In genomic region chr9:59056281-59056680, GRCm38 (mm10) we compare ENCODE assay signal across 11 mouse cellular contexts. TPM values are rescaled to one million over a fixed set of nuclear protein-coding genes. Genes with fewer than 3 reads are reported as not detected.
A peak's percentile ranks its signal among the peaks of the same experiment; 100 is the strongest.
DNase-seq lines count a peak whose midpoint lies in the region; ATAC-seq and TF ChIP-seq lines count a peak whose summit lies in the region.
"Had no signal": no experiment of that assay in that cellular context is flagged by ENCODE, and none has a peak within 500 bp of the region (broad histone marks: within the 10 kb centered on the region; RNA-seq: fewer than 3 reads in every experiment).

No protein-coding gene starts in this region.

- H3K27ac ChIP-seq in gastrocnemius, adult 2 months, result peak overlapping the region; percentile 54
- no peak overlapping the region for H3K27ac ChIP-seq in heart, embryonic 14.5 days (replicated peaks in 1 of 2; ENCODE audit: control insufficient read depth in 1 of 2, insufficient read depth in 1 of 2, low read depth in 2 of 2, low read length in 2 of 2)
- H3K27ac ChIP-seq in lung, embryonic 16.5 days (ENCODE audit: low read length), result no peak overlapping the region; the same call in 1 of the 2 replicates
- H3K27ac ChIP-seq in stomach, postnatal 0 days (replicated peaks), result no peak overlapping the region
- H3K27ac ChIP-seq in forebrain, embryonic 11.5 days (ENCODE audit: low read depth, low read length), result no peak overlapping the region
- H3K27ac ChIP-seq: midbrain, embryonic 12.5 days; stomach, embryonic 15.5 days had no signal

- peak overlapping the region; percentile 11; the same call in 1 of the 2 replicates for H3K4me2 ChIP-seq in heart, embryonic 14.5 days (ENCODE audit: low read length)
- H3K4me2 ChIP-seq in lung, embryonic 16.5 days (ENCODE audit: low read depth, low read length), result peak overlapping the region; percentile 31; the same call in 1 of the 2 replicates
- H3K4me2 ChIP-seq in stomach, postnatal 0 days (replicated peaks; ENCODE audit: low read depth), result no peak overlapping the region
- no peak overlapping the region for H3K4me2 ChIP-seq in forebrain, embryonic 11.5 days (ENCODE audit: low read depth, low read length, severe bottlenecking)
- H3K4me2 ChIP-seq: midbrain, embryonic 12.5 days; stomach, embryonic 15.5 days had no signal

- TF ChIP-seq CTCF in gastrocnemius, adult 2 months (IDR thresholded peaks at IDR 0.05), result no peak
- no peak for TF ChIP-seq CTCF in stomach, postnatal 0 days (IDR thresholded peaks at IDR 0.05; ENCODE audit: low read depth)

- no peaks in the 10 kb centered on the region for H3K36me3 ChIP-seq in heart, embryonic 14.5 days (ENCODE audit: control insufficient read depth, insufficient read depth, low read length)
- no peaks in the 10 kb centered on the region for H3K36me3 ChIP-seq in lung, embryonic 16.5 days (ENCODE audit: control insufficient read depth, insufficient read depth, low read length)
- H3K36me3 ChIP-seq in stomach, postnatal 0 days (ENCODE audit: control insufficient read depth, insufficient read depth, low read length), result no peaks in the 10 kb centered on the region
- no peaks in the 10 kb centered on the region for H3K36me3 ChIP-seq in forebrain, embryonic 11.5 days (ENCODE audit: control insufficient read depth, insufficient read depth, low read length)
- H3K36me3 ChIP-seq: midbrain, embryonic 12.5 days; stomach, embryonic 15.5 days had no signal

- peaks cover 2 to 4% of the 10 kb centered on the region in 2 experiments; a peak in 2 of 4 replicates for H3K4me1 ChIP-seq in heart, embryonic 14.5 days (ENCODE audit: control insufficient read depth in 2 of 2, insufficient read depth in 2 of 2, low read length in 2 of 2)
- H3K4me1 ChIP-seq in lung, embryonic 16.5 days (replicated peaks; ENCODE audit: control insufficient read depth, insufficient read depth, low read length), result peaks cover 8% of the 10 kb centered on the region
- no peaks in the 10 kb centered on the region for H3K4me1 ChIP-seq in stomach, postnatal 0 days (replicated peaks; ENCODE audit: control insufficient read depth, insufficient read depth)
- H3K4me1 ChIP-seq in forebrain, embryonic 11.5 days (replicated peaks; ENCODE audit: control insufficient read depth, insufficient read depth, low read length), result no peaks in the 10 kb centered on the region
- H3K4me1 ChIP-seq: stomach, embryonic 15.5 days had no signal

- WGBS in heart, embryonic 14.5 days, result 67% methylated on average over 8 of the region's 8 CpGs
- WGBS in lung, embryonic 16.5 days, result 49% methylated on average over 8 of the region's 8 CpGs
- 71% methylated on average over 8 of the region's 8 CpGs for WGBS in stomach, postnatal 0 days
- WGBS in forebrain, embryonic 11.5 days, result 85% methylated on average over 8 of the region's 8 CpGs

- TF ChIP-seq EP300 in stomach, postnatal 0 days (optimal IDR thresholded peaks at IDR 0.05), result no peak

- intact Hi-C loops in gastrocnemius, adult 2 months (cut with DNase I), result no loop called here

- peak; percentile 25 for DNase-seq in gastrocnemius, adult 2 months
- DNase-seq in gastrocnemius, postnatal 4 days (ENCODE audit: low spot score in 2 of 2), result no peak
- DNase-seq in MN1 (ENCODE audit: low spot score), result peak; percentile 35
- DNase-seq in stomach, postnatal 0 days (ENCODE audit: low spot score), result no peak
- DNase-seq in forebrain, embryonic 11.5 days (ENCODE audit: low spot score), result no peak
- no peak for DNase-seq in layer of hippocampus, adult 9-10 months (ENCODE audit: low spot score)
- DNase-seq: B cell, adult 2 months had no signal

- ATAC-seq in heart, embryonic 14.5 days (ENCODE audit: insufficient number of reproducible peaks, insufficient read depth, low FRiP score, low read depth), result no peak
- ATAC-seq in lung, embryonic 16.5 days (ENCODE audit: low read depth), result peak; percentile 95
- ATAC-seq in stomach, postnatal 0 days (ENCODE audit: low FRiP score, low TSS enrichment), result no peak
- no peak for ATAC-seq in forebrain, embryonic 11.5 days (replicated peaks; ENCODE audit: low FRiP score)

- no peak overlapping the region for H3K9ac ChIP-seq in heart, embryonic 14.5 days (ENCODE audit: low read length)
- no peak overlapping the region for H3K9ac ChIP-seq in lung, embryonic 16.5 days (ENCODE audit: low read length)
- H3K9ac ChIP-seq in stomach, postnatal 0 days (ENCODE audit: low read length), result no peak overlapping the region
- no peak overlapping the region for H3K9ac ChIP-seq in forebrain, embryonic 11.5 days (ENCODE audit: low read length)
- H3K9ac ChIP-seq: midbrain, embryonic 12.5 days; stomach, embryonic 15.5 days had no signal

- H3K4me3 ChIP-seq in gastrocnemius, adult 2 months, result peak overlapping the region; percentile 66
- no peak overlapping the region for H3K4me3 ChIP-seq in heart, embryonic 14.5 days (ENCODE audit: control insufficient read depth in 1 of 2, insufficient read depth in 1 of 2, low read depth in 1 of 2, low read length in 2 of 2)
- peak overlapping the region; percentile 5 for H3K4me3 ChIP-seq in lung, embryonic 16.5 days (ENCODE audit: low read length)
- H3K4me3 ChIP-seq in stomach, postnatal 0 days (ENCODE audit: low read depth, low read length), result no peak overlapping the region
- H3K4me3 ChIP-seq in forebrain, embryonic 11.5 days (ENCODE audit: low read depth, low read length), result no peak overlapping the region
- H3K4me3 ChIP-seq: midbrain, embryonic 12.5 days; stomach, embryonic 15.5 days had no signal

- H3K27me3 ChIP-seq in heart, embryonic 14.5 days (ENCODE audit: control insufficient read depth, insufficient read depth, low read length), result no peaks in the 10 kb centered on the region
- H3K27me3 ChIP-seq in lung, embryonic 16.5 days (ENCODE audit: control insufficient read depth, insufficient read depth, low read depth, low read length), result no peaks in the 10 kb centered on the region
- no peaks in the 10 kb centered on the region for H3K27me3 ChIP-seq in stomach, postnatal 0 days (ENCODE audit: control insufficient read depth, insufficient read depth, low read length)
- no peaks in the 10 kb centered on the region for H3K27me3 ChIP-seq in forebrain, embryonic 11.5 days (ENCODE audit: control insufficient read depth, insufficient read depth, low read length)
- H3K27me3 ChIP-seq: midbrain, embryonic 12.5 days; stomach, embryonic 15.5 days had no signal

- H3K9me3 ChIP-seq in heart, embryonic 14.5 days (ENCODE audit: control insufficient read depth, low read length), result no peaks in the 10 kb centered on the region
- no peaks in the 10 kb centered on the region for H3K9me3 ChIP-seq in lung, embryonic 16.5 days (ENCODE audit: control insufficient read depth, low read length)
- no peaks in the 10 kb centered on the region for H3K9me3 ChIP-seq in stomach, postnatal 0 days (ENCODE audit: control insufficient read depth, low read length)
- no peaks in the 10 kb centered on the region for H3K9me3 ChIP-seq in forebrain, embryonic 11.5 days (ENCODE audit: control insufficient read depth, low read length)
- H3K9me3 ChIP-seq: midbrain, embryonic 12.5 days; stomach, embryonic 15.5 days had no signal

RNA-seq across cellular contexts. Expression of gene Neo1, which starts 20.0 kb away (rescaled TPM):
- 10 to 100 TPM; 30.2 to 34.2 TPM for total RNA-seq in gastrocnemius, adult 2 months (2021)
- 10 to 100 TPM; 77.5 to 85.0 TPM for total RNA-seq in gastrocnemius, postnatal 4 days (2021)
- 33.9 and 35.1 TPM in 2 replicates for polyA plus RNA-seq in heart, embryonic 14.5 days (2014; fragmentation: Nextera tagmentation; extraction: Ambion mirVana)
- 38.9 and 39.1 TPM in 2 replicates for polyA plus RNA-seq in lung, embryonic 16.5 days (2015; fragmentation: Nextera tagmentation; extraction: Ambion mirVana)
- polyA plus RNA-seq in stomach, postnatal 0 days (2015; fragmentation: Nextera tagmentation; extraction: Ambion mirVana), result 11.5 and 14.1 TPM in 2 replicates
- 38.6 and 41.8 TPM in 2 replicates for polyA plus RNA-seq in forebrain, embryonic 11.5 days (2014; fragmentation: Nextera tagmentation; extraction: Ambion mirVana)

Comparison
In these comparisons a context has a peak if more than half of its experiments do, and no peak if none do; other contexts are left out.
1. DNase-seq: peak in gastrocnemius, adult 2 months (single experiment) and MN1 (single experiment); none in gastrocnemius, postnatal 4 days (0 of 2), stomach, postnatal 0 days (single experiment), forebrain, embryonic 11.5 days (single experiment) and layer of hippocampus, adult 9-10 months (single experiment).
2. H3K4me3 ChIP-seq: peak in gastrocnemius, adult 2 months (single experiment) and lung, embryonic 16.5 days (single experiment); none in heart, embryonic 14.5 days (0 of 2), stomach, postnatal 0 days (single experiment) and forebrain, embryonic 11.5 days (single experiment).
3. H3K4me2 ChIP-seq: peak in heart, embryonic 14.5 days (single experiment) and lung, embryonic 16.5 days (single experiment); none in stomach, postnatal 0 days (single experiment) and forebrain, embryonic 11.5 days (single experiment).